Mouse (Mus musculus) frontal cortex, adult (tissue): ENCODE data around the gene Chrm5.

Experiments used
- ATAC-seq: cut with Nextera tagmentation; 2 replicates; pipeline ENCODE4 v1.9.2; 2017; ENCODE audit warnings: mild to moderate bottlenecking, moderate library complexity, mixed read lengths; ENCODE audit not compliant: low TSS enrichment

The Chrm5 gene

DNA sequence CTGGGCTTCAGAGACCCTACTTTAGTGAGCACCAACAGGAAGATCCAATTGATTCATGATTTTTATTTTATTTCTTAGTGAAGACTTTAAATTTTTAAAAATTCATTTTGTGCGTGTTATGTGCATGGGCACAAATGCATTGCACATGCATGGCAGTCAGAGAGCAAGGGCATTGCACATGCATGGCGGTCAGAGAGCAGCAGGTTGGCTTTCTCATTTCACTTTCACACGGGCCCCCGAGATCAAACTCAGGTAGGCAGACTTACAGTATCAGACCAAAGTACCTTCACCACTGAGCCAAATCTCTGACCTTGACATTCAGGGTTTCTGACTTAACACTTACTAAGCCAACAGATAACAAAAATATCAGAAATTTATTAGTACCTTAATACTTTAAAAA lies 50.9 kb downstream of the Chrm5 start:
- no peak for ATAC-seq
